Mouse (Mus musculus) heart, embryonic 16.5 days (tissue): ENCODE results near the gene Ap2m1. TPM values are rescaled to one million over a fixed set of nuclear protein-coding genes. Genes with fewer than 3 reads are reported as not detected.

Source experiments
- polyA plus RNA-seq: library from polyadenylated mRNA; unstranded; fragments of >200 nt; fragmentation: Nextera tagmentation; extraction: Ambion mirVana; gene quantifications from 2 replicates; pipeline ENCODE4 v1.2.1, GENCODE M21; 2015

Gene Ap2m1
- polyA plus RNA-seq, 1 experiment from 2014 or later: 444 TPM

Other genes with a start within 250 kb of the Ap2m1 start
- 80.4 and 83.5 TPM in 2 replicates for gene Parl, start 233.1 kb upstream of the Ap2m1 start, polyA plus RNA-seq
- not detected in 2 replicates for gene Cyp2ab1, start 210.1 kb upstream of the Ap2m1 start, polyA plus RNA-seq
- 54.0 and 64.1 TPM in 2 replicates for gene Abcc5, start 109.1 kb upstream of the Ap2m1 start, polyA plus RNA-seq
- 80.6 and 80.9 TPM in 2 replicates for gene Eif2b5, start 36.7 kb upstream of the Ap2m1 start, polyA plus RNA-seq
- gene Dvl3, start 18.5 kb upstream of the Ap2m1 start, polyA plus RNA-seq: 18.3 and 18.9 TPM in 2 replicates
- gene Abcf3, start 13.1 kb downstream of the Ap2m1 start, polyA plus RNA-seq: 49.4 and 54.0 TPM in 2 replicates
- 0.28 and 0.29 TPM in 2 replicates for gene Vwa5b2, start 54.0 kb downstream of the Ap2m1 start, polyA plus RNA-seq
- 18.9 and 19.9 TPM in 2 replicates for gene Eef1akmt4, start 76.1 kb downstream of the Ap2m1 start, polyA plus RNA-seq
- gene Gm49333, start 76.1 kb downstream of the Ap2m1 start, polyA plus RNA-seq: not detected in 2 replicates
- 28.4 and 28.6 TPM in 2 replicates for gene Alg3, start 76.3 kb downstream of the Ap2m1 start, polyA plus RNA-seq
- 0.35 and 0.37 TPM in 2 replicates for gene Camk2n2, start 85.8 kb downstream of the Ap2m1 start, polyA plus RNA-seq
- 0.87 and 1.2 TPM in 2 replicates for gene Ece2, start 94.3 kb downstream of the Ap2m1 start, polyA plus RNA-seq
- 245 and 248 TPM in 2 replicates for gene Psmd2, start 116.2 kb downstream of the Ap2m1 start, polyA plus RNA-seq
- gene Eif4g1, start 132.8 kb downstream of the Ap2m1 start, polyA plus RNA-seq: 113 and 120 TPM in 2 replicates
- 7.5 and 9.2 TPM in 2 replicates for gene Fam131a, start 157.8 kb downstream of the Ap2m1 start, polyA plus RNA-seq
- gene Polr2h, start 182.2 kb downstream of the Ap2m1 start, polyA plus RNA-seq: 49.0 and 51.8 TPM in 2 replicates
- gene Clcn2, start 182.3 kb downstream of the Ap2m1 start, polyA plus RNA-seq: 3.8 TPM in 2 replicates
- 1.6 and 1.9 TPM in 2 replicates for gene Chrd, start 197.6 kb downstream of the Ap2m1 start, polyA plus RNA-seq
- gene Thpo, start 199.0 kb downstream of the Ap2m1 start, polyA plus RNA-seq: 0.25 and 0.34 TPM in 2 replicates